Mouse (Mus musculus): ENCODE measurements around the gene Slc26a10.

DNA sequence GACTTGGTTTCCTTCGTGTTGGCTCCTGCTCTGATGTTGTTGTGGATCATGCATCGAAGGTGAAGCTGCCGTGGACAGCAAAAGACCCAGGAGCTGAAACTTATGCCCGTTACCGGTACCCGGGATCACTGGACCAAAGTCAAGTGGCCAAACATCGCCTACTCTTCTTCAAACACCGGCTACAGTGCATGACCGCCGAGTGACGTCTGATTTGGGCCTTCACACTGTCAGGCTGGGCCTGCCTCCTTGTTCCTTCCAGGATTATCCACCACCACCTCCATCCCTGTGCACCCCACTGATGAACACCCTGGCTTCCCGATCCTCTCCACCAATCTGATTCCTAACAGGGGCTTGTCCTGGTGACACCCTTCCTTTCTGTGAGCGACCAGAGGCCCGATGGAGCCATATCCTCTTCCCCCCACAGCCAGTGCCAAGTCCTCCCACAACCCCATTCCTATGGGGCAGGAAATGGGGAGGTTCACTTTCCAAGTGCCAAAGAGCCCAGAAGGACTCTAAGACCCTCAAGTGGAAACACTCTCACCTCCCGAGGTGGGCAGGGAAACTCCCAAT, 8.7 kb downstream of the Slc26a10 start:
- TF ChIP-seq CTCF (IDR thresholded peaks at IDR 0.05; ENCODE audit: insufficient read depth, low read depth, low read length) = no peak
- TF ChIP-seq POLR2A (IDR thresholded peaks at IDR 0.05; ENCODE audit: insufficient read depth, low read depth, low read length) = no peak

Measured in olfactory bulb, adult 2 months (tissue).